ENCODE assay signal across 19 mouse cellular contexts in the genomic region with DNA sequence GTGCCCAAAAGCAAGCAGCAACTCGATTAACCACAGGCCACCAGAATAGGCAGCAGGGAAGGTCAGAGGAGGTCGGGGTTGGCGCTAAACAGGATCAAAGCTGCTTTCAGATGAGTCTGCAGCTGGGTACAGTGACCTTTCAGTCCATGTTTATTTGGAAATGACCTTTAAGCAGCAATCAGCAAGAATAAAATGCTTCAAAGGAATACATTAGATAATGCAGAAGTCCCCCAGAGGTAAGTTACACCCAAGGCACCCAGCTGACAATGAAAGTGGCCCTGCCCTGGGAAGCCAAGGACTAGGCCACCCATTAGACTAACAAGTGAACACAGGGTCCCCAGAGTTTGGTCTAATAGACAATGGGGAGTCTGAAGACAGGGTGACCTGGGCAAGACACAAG.
"Had no signal": no experiment of that assay in that cellular context is flagged by ENCODE, and none has a peak within 500 bp of the region (broad histone marks: within the 10 kb centered on the region; RNA-seq: fewer than 3 reads in every experiment).

No protein-coding gene starts in this region.

- H3K27me3 ChIP-seq: liver, embryonic 12.5 days; liver, embryonic 15.5 days; lung, embryonic 15.5 days; megakaryocyte, embryonic 14.5 days; midbrain, embryonic 15.5 days; neural tube, embryonic 12.5 days; neural tube, embryonic 15.5 days had no signal

- H3K27ac ChIP-seq: kidney, postnatal 0 days; layer of hippocampus, adult 2 months; left cerebral cortex, adult 2 months; liver, embryonic 12.5 days; liver, embryonic 15.5 days; lung, embryonic 15.5 days; midbrain, embryonic 15.5 days; neural tube, embryonic 12.5 days; neural tube, embryonic 15.5 days had no signal

- DNase-seq: kidney, postnatal 25 days; layer of hippocampus, adult 9-11 months; layer of hippocampus, postnatal 36 days; lung, adult 18-20 months; lung, postnatal 10 days; lung, postnatal 36 days; retina, postnatal 1 day; thymus, adult 18-20 months; thymus, postnatal 36 days had no signal

- H3K9me3 ChIP-seq: liver, embryonic 12.5 days; liver, embryonic 15.5 days; lung, embryonic 15.5 days; megakaryocyte, embryonic 14.5 days; midbrain, embryonic 15.5 days; neural tube, embryonic 12.5 days; neural tube, embryonic 15.5 days had no signal

- H3K4me3 ChIP-seq: layer of hippocampus, adult 2 months; left cerebral cortex, adult 2 months; liver, embryonic 12.5 days; liver, embryonic 15.5 days; lung, embryonic 15.5 days; megakaryocyte, embryonic 14.5 days; midbrain, embryonic 15.5 days; neural tube, embryonic 12.5 days; neural tube, embryonic 15.5 days had no signal

- H3K9ac ChIP-seq: liver, embryonic 12.5 days; liver, embryonic 15.5 days; lung, embryonic 15.5 days; midbrain, embryonic 15.5 days; neural tube, embryonic 12.5 days; neural tube, embryonic 15.5 days had no signal

- H3K4me1 ChIP-seq: liver, embryonic 12.5 days; liver, embryonic 15.5 days; lung, embryonic 15.5 days; megakaryocyte, embryonic 14.5 days; midbrain, embryonic 15.5 days had no signal

- H3K36me3 ChIP-seq: liver, embryonic 12.5 days; liver, embryonic 15.5 days; lung, embryonic 15.5 days; midbrain, embryonic 15.5 days; neural tube, embryonic 12.5 days; neural tube, embryonic 15.5 days had no signal
